Mouse (Mus musculus) olfactory bulb, adult 2 months (tissue): ENCODE data around the gene Ppig.

Experiments
- CTCF ChIP-seq: fragments of 200-500 bp; IDR thresholded peaks from 2 replicates; pipeline ENCODE4 v1.5.1; 2012; ENCODE audit warnings: low read depth, mild to moderate bottlenecking, low read length, moderate library complexity; ENCODE audit not compliant: insufficient read depth
- POLR2A ChIP-seq: fragments of 200-500 bp; IDR thresholded peaks from 2 replicates; pipeline ENCODE4 v1.6.1; 2012; ENCODE audit warnings: mild to moderate bottlenecking, low read depth, low read length, moderate library complexity; ENCODE audit not compliant: insufficient read depth

DNA sequence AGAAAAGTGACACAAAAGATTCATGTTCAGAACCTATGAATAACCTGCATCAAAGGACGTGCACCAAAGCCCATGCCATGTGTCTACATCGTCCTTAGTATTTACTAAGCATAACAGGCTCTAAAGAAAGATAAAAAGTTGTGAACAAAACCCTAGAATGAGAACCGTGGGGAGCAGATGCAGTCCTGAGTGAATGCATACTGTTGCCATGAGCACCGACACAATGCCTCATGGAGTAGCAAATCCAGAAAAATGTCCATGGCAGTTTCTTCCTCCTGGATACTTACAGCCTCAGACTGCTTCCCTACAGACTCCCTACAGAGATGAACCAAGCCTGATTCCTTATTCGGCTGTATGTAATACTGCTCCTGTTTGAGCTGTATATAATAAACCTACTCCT is 38.6 kb downstream of the Ppig start:
- TF ChIP-seq CTCF, result no peak
- TF ChIP-seq POLR2A, result no peak
